Mouse (Mus musculus) heart, adult 18-20 months (tissue): ENCODE measurements around the gene C330021F23Rik. TPM values are rescaled to one million over a fixed set of nuclear protein-coding genes. Genes with fewer than 3 reads are reported as not detected.

Experiments used
- total RNA-seq, 2 experiments: library from RNA; stranded (reverse); gene quantifications; 2 replicates each; pipeline ENCODE4 v1.2.3; 2021

C330021F23Rik gene
- total RNA-seq, 2 experiments from 2014 or later: 0.22 to 0.49 TPM

Other genes with a start within 250 kb of the C330021F23Rik start
- 1 to 10 TPM in 1 of 2 experiments, under 1 TPM in 1; 0.30 to 2.9 TPM for gene A430078G23Rik, start 214.6 kb upstream of the C330021F23Rik start, total RNA-seq
- gene Arhgef18, start 175.0 kb upstream of the C330021F23Rik start, total RNA-seq: 10 to 100 TPM; 17.5 to 20.4 TPM
- gene Pex11g, start 100.3 kb upstream of the C330021F23Rik start, total RNA-seq: 1 to 10 TPM; 3.6 to 4.2 TPM
- gene Tex45, start 97.1 kb upstream of the C330021F23Rik start, total RNA-seq: not detected
- gene Zfp358, start 74.9 kb upstream of the C330021F23Rik start, total RNA-seq: 10 to 100 TPM; 29.4 to 30.5 TPM
- gene Mcoln1, start 67.5 kb upstream of the C330021F23Rik start, total RNA-seq: 10 to 100 TPM; 17.8 to 21.0 TPM
- gene Pnpla6, start 52.6 kb upstream of the C330021F23Rik start, total RNA-seq: 10 to 100 TPM in 1 of 2 experiments, 1 to 10 TPM in 1; 8.1 to 10.2 TPM
- 1 to 10 TPM; 1.2 to 1.6 TPM for gene Camsap3, start 19.3 kb downstream of the C330021F23Rik start, total RNA-seq
- gene Xab2, start 53.3 kb downstream of the C330021F23Rik start, total RNA-seq: 10 to 100 TPM; 14.0 to 20.3 TPM
- 10 to 100 TPM; 75.5 to 95.8 TPM for gene Pet100, start 53.6 kb downstream of the C330021F23Rik start, total RNA-seq
- not detected for gene Pcp2, start 57.6 kb downstream of the C330021F23Rik start, total RNA-seq
- 1 to 10 TPM; 4.3 to 9.3 TPM for gene Stxbp2, start 63.0 kb downstream of the C330021F23Rik start, total RNA-seq
- gene Retn, start 87.8 kb downstream of the C330021F23Rik start, total RNA-seq: 10 to 100 TPM in 1 of 2 experiments, 1 to 10 TPM in 1; 5.1 to 17.7 TPM
- gene Mcemp1, start 97.8 kb downstream of the C330021F23Rik start, total RNA-seq: under 1 TPM; 0.30 to 0.49 TPM
- 1 to 10 TPM in 1 of 2 experiments, under 1 TPM in 1; 0.82 to 7.1 TPM for gene Fcor, start 104.4 kb downstream of the C330021F23Rik start, total RNA-seq
- 10 to 100 TPM; 20.0 to 21.2 TPM for gene Trappc5, start 108.3 kb downstream of the C330021F23Rik start, total RNA-seq
- 1 to 10 TPM in 1 of 2 experiments, not detected in 1; 3.4 TPM for gene Fcer2a, start 126.2 kb downstream of the C330021F23Rik start, total RNA-seq
- gene Clec4g, start 152.7 kb downstream of the C330021F23Rik start, total RNA-seq: 1 to 10 TPM in 1 of 2 experiments, under 1 TPM in 1; 0.47 to 1.0 TPM
- under 1 TPM; 0.82 to 0.87 TPM for gene Cd209a, start 181.0 kb downstream of the C330021F23Rik start, total RNA-seq